Mouse (Mus musculus) CH12.LX (cell line): ENCODE results near the gene Ccnb1.

Experiments used
- CTCF ChIP-seq, 2 experiments: IDR thresholded peaks in 1 of 2; conservative IDR thresholded peaks in 1 of 2; 2 replicates each; pipeline ENCODE4 v1.5.1; 2011 to 2012; ENCODE audit warnings: low read depth in 2 of 2, low read length in 2 of 2, improper control_type of control experiment in 1 of 2, inconsistent platforms in 1 of 2, mild to moderate bottlenecking in 1 of 2, moderate library complexity in 1 of 2
- EP300 ChIP-seq: IDR thresholded peaks from 2 replicates; pipeline ENCODE4 v1.6.1; 2011; ENCODE audit warnings: low read length, improper control_type of control experiment
- MXI1 ChIP-seq: IDR thresholded peaks from 2 replicates; pipeline ENCODE4 v1.6.1; 2011; ENCODE audit warnings: mild to moderate bottlenecking, low read depth, low read length, improper control_type of control experiment
- POLR2AphosphoS2 ChIP-seq: IDR thresholded peaks from 2 replicates; pipeline ENCODE4 v1.6.1; 2011; ENCODE audit warnings: low read depth, low read length, improper control_type of control experiment
- TCF12 ChIP-seq: IDR thresholded peaks from 2 replicates; pipeline ENCODE4 v1.6.1; 2014; ENCODE audit warnings: low read depth, mild to moderate bottlenecking, inconsistent platforms, low read length, improper control_type of control experiment

DNA sequence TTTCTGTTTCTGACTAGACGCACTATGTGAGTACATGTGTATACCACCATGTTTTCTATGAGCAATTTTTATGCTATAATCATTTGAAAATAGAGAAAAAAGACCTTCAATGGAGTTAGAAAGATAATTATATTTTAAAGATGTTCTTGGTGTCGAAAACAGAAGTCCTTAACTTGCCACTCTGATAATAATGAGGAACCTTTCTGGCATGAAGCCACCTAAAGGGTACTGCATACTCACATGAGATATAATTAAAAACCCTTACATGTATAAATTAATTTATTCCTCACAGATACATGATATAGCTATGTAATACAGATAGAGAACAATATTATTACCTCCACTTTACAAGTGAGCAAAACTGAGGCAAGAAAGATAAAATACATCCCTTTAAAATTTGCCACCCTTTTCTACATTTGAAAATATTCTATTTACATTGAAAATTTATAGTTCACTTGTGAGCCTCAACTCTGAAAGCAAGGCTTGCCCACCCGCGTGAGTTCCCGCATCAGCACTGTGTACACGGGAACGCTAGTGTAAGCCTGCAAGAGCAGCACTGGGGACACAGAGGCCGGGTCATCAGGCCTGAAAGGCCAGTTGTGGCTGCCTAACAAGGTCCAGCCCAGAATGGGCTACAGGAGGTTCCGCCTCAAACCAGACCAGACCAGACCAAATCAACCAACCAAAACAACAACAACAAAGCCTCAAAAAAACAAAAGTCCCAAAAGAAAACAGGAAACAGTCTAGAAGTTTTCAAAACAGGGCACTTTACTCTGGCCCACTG, 39.4 kb upstream of the Ccnb1 start:
- no peak for TF ChIP-seq TCF12
- TF ChIP-seq CTCF (conservative IDR thresholded peaks at IDR 0.05 in 1 of 2, IDR thresholded peaks at IDR 0.05 in 1 of 2; ENCODE audit: low read depth in 2 of 2, low read length in 2 of 2), result no peak
- no peak for TF ChIP-seq EP300
- TF ChIP-seq POLR2AphosphoS2, result no peak
- TF ChIP-seq MXI1, result no peak
